Mouse (Mus musculus) lung, postnatal 0 days (tissue): Measurements from ENCODE around the gene Odf3b.
A peak's percentile ranks its signal among the peaks of the same experiment; 100 is the strongest.

Experiments
- CTCF ChIP-seq: IDR thresholded peaks from 2 replicates; pipeline ENCODE4 v1.5.1; 2016; ENCODE audit warnings: antibody characterized with exemption, mild to moderate bottlenecking
- EP300 ChIP-seq: IDR thresholded peaks from 2 replicates; pipeline ENCODE4 v1.6.1; 2016; ENCODE audit warnings: antibody characterized with exemption, mild to moderate bottlenecking, control low read depth

- TF ChIP-seq CTCF (no peak), EP300 (peak; percentile 63; the same call in 1 of the 2 replicates)
These were observed 16.0 kb downstream of the Odf3b start for GRCm38 (mm10) chr15:89363051-89363450.
